Mouse (Mus musculus): ENCODE measurements at regions not wholly inside any gene's neighbourhood (a gene's known extent, or its start where the extent isn't known, plus 50 kb on each side); places are given as distances from the start of the nearest gene placed in this dataset.
A peak's percentile ranks its signal among the peaks of the same experiment; 100 is the strongest.

DNA sequence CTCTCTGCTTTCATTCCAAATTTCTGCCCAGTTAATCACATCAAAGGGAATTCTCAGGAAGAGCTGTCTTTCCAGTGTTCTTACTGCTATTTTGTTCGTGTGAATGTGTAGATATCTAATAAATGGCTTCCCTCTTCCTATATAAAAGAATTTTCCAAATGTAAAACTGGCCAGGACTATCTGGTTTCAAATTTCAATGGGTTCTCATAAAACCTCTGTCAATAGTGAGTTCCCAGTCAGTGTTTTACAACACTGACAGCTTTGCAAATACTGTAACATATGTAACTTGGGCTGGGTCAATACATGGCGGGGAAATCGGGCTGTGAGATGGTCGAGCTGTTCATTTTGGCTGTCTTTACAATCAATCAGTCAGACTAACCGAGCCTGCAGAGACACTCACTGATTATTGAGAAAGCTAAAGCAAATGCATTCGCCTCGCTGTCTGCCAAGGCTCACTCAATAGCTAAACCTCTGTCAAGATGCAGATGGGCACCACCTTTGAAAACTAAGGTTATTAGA, 155.0 kb upstream of the Slc24a2 start:
- H3K9me3 ChIP-seq (replicated peaks; ENCODE audit: control insufficient read depth, insufficient read depth, low read length, poor library complexity, severe bottlenecking): no peaks in the 10 kb centered on the region
- H3K4me1 ChIP-seq (ENCODE audit: control insufficient read depth, insufficient read depth, low read length): no peaks in the 10 kb centered on the region
- no peaks in the 10 kb centered on the region for H3K36me3 ChIP-seq (ENCODE audit: control insufficient read depth, insufficient read depth, low read length, poor library complexity, severe bottlenecking)
- H3K4me3 ChIP-seq (ENCODE audit: low read depth, low read length): no peak overlapping the region
- no peaks in the 10 kb centered on the region for H3K27me3 ChIP-seq (ENCODE audit: control insufficient read depth, insufficient read depth, low read length, poor library complexity, severe bottlenecking)
- no peak overlapping the region for H3K27ac ChIP-seq (ENCODE audit: insufficient read depth, low read length)
- TF ChIP-seq CTCF (IDR thresholded peaks at IDR 0.05; ENCODE audit: low read depth, low read length) (no peak), EP300 (IDR thresholded peaks at IDR 0.05; ENCODE audit: insufficient read depth, low read depth, low read length) (no peak), POLR2A (IDR thresholded peaks at IDR 0.05; ENCODE audit: insufficient read depth, low read length) (no peak)
- no peak overlapping the region for H3K9ac ChIP-seq (ENCODE audit: low read depth, poor library complexity, severe bottlenecking)

DNA sequence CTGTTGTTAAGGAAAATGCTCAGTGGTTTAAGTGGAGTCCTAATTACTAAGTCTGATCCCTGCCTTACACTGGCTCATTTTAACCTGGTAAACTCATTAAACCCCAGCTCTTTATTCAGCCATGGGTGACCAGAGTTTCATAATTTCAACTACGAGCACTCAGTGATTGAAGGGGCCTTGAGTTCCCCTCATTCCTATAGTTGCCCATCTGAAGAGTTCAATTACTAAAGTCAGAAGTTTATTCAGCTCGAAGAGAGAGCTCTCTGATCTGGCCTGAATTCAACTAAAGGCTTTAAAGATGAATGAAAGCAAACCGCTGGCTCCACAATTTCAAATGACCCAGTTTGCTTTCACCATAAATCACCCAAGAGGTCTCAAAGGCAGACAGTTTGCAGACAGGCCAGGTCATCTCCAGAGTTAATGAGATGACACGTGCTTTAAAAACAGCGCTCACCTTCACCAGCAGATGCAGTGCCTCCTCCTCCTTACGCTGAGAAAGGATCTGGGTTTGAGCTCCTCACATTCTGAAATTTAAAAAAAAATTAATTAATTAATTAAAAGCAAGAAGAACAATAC, 154.3 kb upstream of the Slc24a2 start:
- TF ChIP-seq EP300 (IDR thresholded peaks at IDR 0.05; ENCODE audit: insufficient read depth, low read depth, low read length): no peak
- no peak for TF ChIP-seq CTCF (IDR thresholded peaks at IDR 0.05; ENCODE audit: low read depth, low read length)
- no peak for TF ChIP-seq POLR2A (IDR thresholded peaks at IDR 0.05; ENCODE audit: insufficient read depth, low read length)
- Histone ChIP-seq H3K36me3 (ENCODE audit: control insufficient read depth, insufficient read depth, low read length, poor library complexity, severe bottlenecking) (no peaks in the 10 kb centered on the region), H3K4me1 (ENCODE audit: control insufficient read depth, insufficient read depth, low read length) (no peaks in the 10 kb centered on the region), H3K27ac (ENCODE audit: insufficient read depth, low read length) (no peak overlapping the region), H3K9ac (ENCODE audit: low read depth, poor library complexity, severe bottlenecking) (no peak overlapping the region), H3K9me3 (replicated peaks; ENCODE audit: control insufficient read depth, insufficient read depth, low read length, poor library complexity, severe bottlenecking) (no peaks in the 10 kb centered on the region), H3K4me3 (ENCODE audit: low read depth, low read length) (no peak overlapping the region), H3K27me3 (ENCODE audit: control insufficient read depth, insufficient read depth, low read length, poor library complexity, severe bottlenecking) (no peaks in the 10 kb centered on the region)

DNA sequence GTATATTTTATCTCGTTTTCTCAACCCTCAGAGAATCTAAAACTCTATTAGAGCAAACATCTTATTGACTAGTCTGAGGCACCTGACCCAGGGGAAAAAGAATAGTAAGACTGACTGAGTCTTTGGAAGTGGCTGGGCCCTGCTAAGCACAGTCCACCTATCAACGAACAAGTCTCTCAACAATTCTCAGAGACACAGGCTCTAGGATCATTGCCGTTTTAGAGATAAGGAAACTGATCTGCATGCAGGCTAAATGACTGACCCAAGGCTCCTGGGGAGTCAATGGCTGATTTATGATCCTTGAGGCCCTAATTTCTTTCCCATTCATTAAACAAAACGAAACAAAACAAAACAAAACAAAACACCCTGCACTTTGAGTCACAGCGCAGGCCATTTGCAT, 150.4 kb upstream of the Slc24a2 start:
- H3K27me3 ChIP-seq (ENCODE audit: control insufficient read depth, insufficient read depth, low read length, poor library complexity, severe bottlenecking): no peaks in the 10 kb centered on the region
- no peak overlapping the region for H3K9ac ChIP-seq (ENCODE audit: low read depth, poor library complexity, severe bottlenecking)
- H3K4me1 ChIP-seq (ENCODE audit: control insufficient read depth, insufficient read depth, low read length): no peaks in the 10 kb centered on the region
- no peaks in the 10 kb centered on the region for H3K36me3 ChIP-seq (ENCODE audit: control insufficient read depth, insufficient read depth, low read length, poor library complexity, severe bottlenecking)
- H3K27ac ChIP-seq (ENCODE audit: insufficient read depth, low read length): no peak overlapping the region
- H3K4me3 ChIP-seq (ENCODE audit: low read depth, low read length): no peak overlapping the region
- TF ChIP-seq POLR2A (IDR thresholded peaks at IDR 0.05; ENCODE audit: insufficient read depth, low read length): no peak
- H3K9me3 ChIP-seq (replicated peaks; ENCODE audit: control insufficient read depth, insufficient read depth, low read length, poor library complexity, severe bottlenecking): no peaks in the 10 kb centered on the region

DNA sequence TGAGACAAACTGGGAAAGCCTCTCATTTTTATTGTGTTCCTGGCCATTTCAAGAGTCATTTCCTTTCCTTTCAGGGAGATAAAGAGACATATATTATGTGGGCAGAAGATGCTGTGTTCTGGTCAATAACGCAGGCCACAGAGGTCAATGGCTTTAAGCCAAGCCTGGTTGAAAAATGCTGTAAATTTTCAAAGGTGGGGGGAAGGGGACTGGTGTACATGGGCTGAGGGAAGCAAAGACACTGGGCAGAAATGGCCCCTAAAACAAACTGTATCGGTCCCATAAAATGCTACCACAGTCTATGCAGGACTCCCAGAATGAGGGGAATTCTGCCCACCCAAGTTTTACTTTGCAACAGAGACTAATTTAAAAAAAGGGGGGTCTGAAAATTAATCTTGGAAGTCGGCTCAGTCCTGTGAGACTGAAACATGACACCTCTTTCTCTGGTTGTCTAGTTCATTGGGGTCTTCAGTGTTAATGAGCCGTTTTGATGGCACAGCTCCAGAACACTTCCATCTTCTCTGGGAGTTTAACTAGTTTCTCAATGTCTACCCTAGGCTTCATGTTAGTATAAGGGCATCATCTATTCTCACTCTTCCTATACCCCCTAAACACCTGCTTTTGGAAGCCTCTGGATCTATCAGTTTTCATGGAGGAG, 149.4 kb upstream of the Slc24a2 start:
- no peak overlapping the region for H3K4me3 ChIP-seq (ENCODE audit: low read depth, low read length)
- H3K4me1 ChIP-seq (ENCODE audit: control insufficient read depth, insufficient read depth, low read length): no peaks in the 10 kb centered on the region
- H3K9me3 ChIP-seq (replicated peaks; ENCODE audit: control insufficient read depth, insufficient read depth, low read length, poor library complexity, severe bottlenecking): no peaks in the 10 kb centered on the region
- no peak for TF ChIP-seq POLR2A (IDR thresholded peaks at IDR 0.05; ENCODE audit: insufficient read depth, low read length)
- TF ChIP-seq EP300 (IDR thresholded peaks at IDR 0.05; ENCODE audit: insufficient read depth, low read depth, low read length): no peak
- TF ChIP-seq CTCF (IDR thresholded peaks at IDR 0.05; ENCODE audit: low read depth, low read length): no peak
- H3K27ac ChIP-seq (ENCODE audit: insufficient read depth, low read length): no peak overlapping the region
- no peaks in the 10 kb centered on the region for H3K27me3 ChIP-seq (ENCODE audit: control insufficient read depth, insufficient read depth, low read length, poor library complexity, severe bottlenecking)
- no peaks in the 10 kb centered on the region for H3K36me3 ChIP-seq (ENCODE audit: control insufficient read depth, insufficient read depth, low read length, poor library complexity, severe bottlenecking)
- no peak overlapping the region for H3K9ac ChIP-seq (ENCODE audit: low read depth, poor library complexity, severe bottlenecking)

DNA sequence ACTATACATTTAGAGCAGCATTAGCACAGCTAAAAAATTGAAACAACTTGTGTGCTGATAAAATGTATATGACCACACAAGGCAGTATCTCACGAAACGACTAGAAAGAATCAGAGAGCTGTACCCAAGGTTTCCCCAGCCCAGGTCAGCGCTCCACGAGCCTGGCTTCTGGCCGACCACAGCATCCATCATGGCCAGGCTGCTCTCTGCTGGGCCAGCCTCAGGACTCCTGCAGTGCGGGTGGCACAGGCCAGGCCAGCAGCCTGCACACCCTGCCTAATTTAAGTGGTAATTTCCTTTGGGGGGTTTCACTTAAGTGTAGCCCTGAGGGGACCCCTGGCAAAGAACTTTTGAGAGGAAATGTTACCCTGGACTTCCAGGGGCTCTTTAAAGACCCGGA, 141.7 kb upstream of the Slc24a2 start:
- H3K36me3 ChIP-seq (ENCODE audit: control insufficient read depth, insufficient read depth, low read length, poor library complexity, severe bottlenecking): no peaks in the 10 kb centered on the region
- H3K27ac ChIP-seq (ENCODE audit: insufficient read depth, low read length): no peak overlapping the region
- no peaks in the 10 kb centered on the region for H3K27me3 ChIP-seq (ENCODE audit: control insufficient read depth, insufficient read depth, low read length, poor library complexity, severe bottlenecking)
- no peaks in the 10 kb centered on the region for H3K4me1 ChIP-seq (ENCODE audit: control insufficient read depth, insufficient read depth, low read length)
- H3K4me3 ChIP-seq (ENCODE audit: low read depth, low read length): no peak overlapping the region
- no peaks in the 10 kb centered on the region for H3K9me3 ChIP-seq (replicated peaks; ENCODE audit: control insufficient read depth, insufficient read depth, low read length, poor library complexity, severe bottlenecking)
- H3K9ac ChIP-seq (ENCODE audit: low read depth, poor library complexity, severe bottlenecking): no peak overlapping the region
- TF ChIP-seq CTCF (IDR thresholded peaks at IDR 0.05; ENCODE audit: low read depth, low read length) (no peak), POLR2A (IDR thresholded peaks at IDR 0.05; ENCODE audit: insufficient read depth, low read length) (no peak), EP300 (IDR thresholded peaks at IDR 0.05; ENCODE audit: insufficient read depth, low read depth, low read length) (no peak)

DNA sequence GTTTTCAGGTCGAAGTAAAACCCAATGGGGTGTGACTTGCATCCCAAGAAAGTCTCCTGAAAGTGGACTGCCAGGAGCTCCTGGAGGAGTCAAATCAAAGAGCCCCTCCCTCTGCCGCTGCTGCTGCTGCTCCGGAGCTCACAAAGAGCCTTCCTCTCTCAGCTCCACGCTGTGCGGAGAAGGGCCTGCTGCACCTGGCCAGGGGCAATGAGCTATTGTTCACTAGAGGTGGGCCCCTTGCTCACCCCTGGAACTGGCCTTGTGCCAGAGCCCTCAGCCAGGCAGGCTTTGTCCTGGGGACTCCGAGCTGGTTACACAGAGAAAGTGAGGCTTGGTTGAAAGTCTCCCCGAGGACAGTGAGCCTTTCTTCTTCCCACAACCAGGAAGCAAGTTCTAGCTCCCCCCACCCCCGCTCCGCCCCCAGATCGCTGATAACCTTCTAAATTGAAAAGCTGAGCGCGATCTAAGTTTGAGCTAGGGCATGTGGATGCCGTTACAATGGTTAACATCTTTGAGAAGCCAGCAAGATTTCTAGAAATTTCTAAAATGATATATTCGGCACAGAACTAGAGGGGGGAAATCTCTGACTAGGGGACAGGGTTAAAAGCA, 139.5 kb upstream of the Slc24a2 start:
- H3K27ac ChIP-seq (ENCODE audit: insufficient read depth, low read length): no peak overlapping the region
- no peak overlapping the region for H3K9ac ChIP-seq (ENCODE audit: low read depth, poor library complexity, severe bottlenecking)
- no peaks in the 10 kb centered on the region for H3K27me3 ChIP-seq (ENCODE audit: control insufficient read depth, insufficient read depth, low read length, poor library complexity, severe bottlenecking)
- TF ChIP-seq EP300 (IDR thresholded peaks at IDR 0.05; ENCODE audit: insufficient read depth, low read depth, low read length): 0 out of 2 replicates have a peak, but pooled peaks have one; percentile 48
- no peak for TF ChIP-seq POLR2A (IDR thresholded peaks at IDR 0.05; ENCODE audit: insufficient read depth, low read length)
- TF ChIP-seq CTCF (IDR thresholded peaks at IDR 0.05; ENCODE audit: low read depth, low read length): no peak
- H3K4me3 ChIP-seq (ENCODE audit: low read depth, low read length): peak overlapping the region; percentile 15; the same call in 1 of the 2 replicates
- no peaks in the 10 kb centered on the region for H3K4me1 ChIP-seq (ENCODE audit: control insufficient read depth, insufficient read depth, low read length)
- no peaks in the 10 kb centered on the region for H3K36me3 ChIP-seq (ENCODE audit: control insufficient read depth, insufficient read depth, low read length, poor library complexity, severe bottlenecking)
- H3K9me3 ChIP-seq (replicated peaks; ENCODE audit: control insufficient read depth, insufficient read depth, low read length, poor library complexity, severe bottlenecking): no peaks in the 10 kb centered on the region

All from ES-Bruce4 (cell line).